Mouse (Mus musculus): ENCODE data around the gene Copz1. TPM values are rescaled to one million over a fixed set of nuclear protein-coding genes. Genes with fewer than 3 reads are reported as not detected.
A peak's percentile ranks its signal among the peaks of the same experiment; 100 is the strongest.

Gene Copz1
- polyA plus RNA-seq, 1 experiment from 2014 or later: 163 TPM

- Histone ChIP-seq H3K27me3 (replicated peaks) (0 out of 2 replicates have a peak, but pooled peaks cover 3% of the 10 kb centered on the region), H3K9ac (peak overlapping the region; percentile 78), H3K36me3 (peaks cover 31% of the 10 kb centered on the region), H3K4me2 (peak overlapping the region; percentile 79), H3K4me1 (peaks cover 56% of the 10 kb centered on the region), H3K27ac (replicated peaks) (no peak overlapping the region), H3K9me3 (no peaks in the 10 kb centered on the region), H3K4me3 (peak overlapping the region; percentile 44)
- ATAC-seq (ENCODE audit: extremely low read depth, insufficient number of reproducible peaks, low FRiP score, low TSS enrichment): peak; percentile 18; the same call in 1 of the 2 replicates
- 7% methylated on average over 17 of the region's 18 CpGs for WGBS
Observed at GRCm38 (mm10) chr15:103315011-103315502, 42.5 kb downstream of the Copz1 start.

- WGBS: 60% methylated on average over 10 of the region's 10 CpGs
- H3K9ac ChIP-seq: peak overlapping the region; percentile 11; the same call in 1 of the 2 replicates
- H3K4me2 ChIP-seq: no peak overlapping the region
- H3K4me1 ChIP-seq: peaks cover 61% of the 10 kb centered on the region
- no peaks in the 10 kb centered on the region for H3K9me3 ChIP-seq
- H3K27ac ChIP-seq (replicated peaks): no peak overlapping the region
- ATAC-seq (ENCODE audit: extremely low read depth, insufficient number of reproducible peaks, low FRiP score, low TSS enrichment): no peak
- H3K27me3 ChIP-seq (replicated peaks): 0 out of 2 replicates have a peak, but pooled peaks cover 3% of the 10 kb centered on the region
- H3K36me3 ChIP-seq: peaks cover 32% of the 10 kb centered on the region
- H3K4me3 ChIP-seq: no peak overlapping the region
Observed at GRCm38 (mm10) chr15:103315979-103316776, 43.7 kb downstream of the Copz1 start.

- Histone ChIP-seq H3K4me2 (no peak overlapping the region), H3K9me3 (no peaks in the 10 kb centered on the region), H3K4me1 (peaks cover 71% of the 10 kb centered on the region), H3K27me3 (replicated peaks) (0 out of 2 replicates have a peak, but pooled peaks cover 3% of the 10 kb centered on the region), H3K9ac (no peak overlapping the region), H3K4me3 (no peak overlapping the region), H3K36me3 (peaks cover 32% of the 10 kb centered on the region), H3K27ac (replicated peaks) (no peak overlapping the region)
- ATAC-seq (ENCODE audit: extremely low read depth, insufficient number of reproducible peaks, low FRiP score, low TSS enrichment): no peak
Observed at GRCm38 (mm10) chr15:103317120-103317519, 44.6 kb downstream of the Copz1 start.

DNA sequence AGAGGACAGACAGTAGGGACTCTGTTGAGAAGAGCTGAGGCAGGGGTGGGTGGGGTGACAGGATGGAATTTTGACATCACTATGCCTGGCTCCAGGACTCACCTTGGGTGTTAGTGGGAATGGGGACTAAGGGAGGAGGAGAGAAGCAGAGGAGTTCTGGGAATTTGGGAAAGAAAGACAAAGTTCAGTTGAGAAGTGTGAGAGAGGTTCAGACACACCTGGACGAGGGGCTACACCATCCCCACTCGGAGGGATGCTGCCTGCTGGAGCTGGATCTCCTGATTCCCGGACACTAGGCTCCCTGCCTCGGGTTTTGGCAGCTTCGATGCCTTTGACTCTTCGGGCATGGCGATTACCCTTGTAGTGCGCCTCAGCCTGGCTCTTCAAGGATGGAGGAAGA lies 45.2 kb downstream of the Copz1 start:
- Histone ChIP-seq H3K9me3 (no peaks in the 10 kb centered on the region), H3K4me2 (no peak overlapping the region), H3K27ac (replicated peaks) (peak overlapping the region; percentile 51), H3K9ac (peak overlapping the region; percentile 53), H3K36me3 (peaks cover 32% of the 10 kb centered on the region), H3K4me3 (no peak overlapping the region), H3K4me1 (peaks cover 77% of the 10 kb centered on the region), H3K27me3 (replicated peaks) (0 out of 2 replicates have a peak, but pooled peaks cover 3% of the 10 kb centered on the region)
- WGBS: 90% methylated on average over 8 of the region's 8 CpGs
- ATAC-seq (ENCODE audit: extremely low read depth, insufficient number of reproducible peaks, low FRiP score, low TSS enrichment): no peak

DNA sequence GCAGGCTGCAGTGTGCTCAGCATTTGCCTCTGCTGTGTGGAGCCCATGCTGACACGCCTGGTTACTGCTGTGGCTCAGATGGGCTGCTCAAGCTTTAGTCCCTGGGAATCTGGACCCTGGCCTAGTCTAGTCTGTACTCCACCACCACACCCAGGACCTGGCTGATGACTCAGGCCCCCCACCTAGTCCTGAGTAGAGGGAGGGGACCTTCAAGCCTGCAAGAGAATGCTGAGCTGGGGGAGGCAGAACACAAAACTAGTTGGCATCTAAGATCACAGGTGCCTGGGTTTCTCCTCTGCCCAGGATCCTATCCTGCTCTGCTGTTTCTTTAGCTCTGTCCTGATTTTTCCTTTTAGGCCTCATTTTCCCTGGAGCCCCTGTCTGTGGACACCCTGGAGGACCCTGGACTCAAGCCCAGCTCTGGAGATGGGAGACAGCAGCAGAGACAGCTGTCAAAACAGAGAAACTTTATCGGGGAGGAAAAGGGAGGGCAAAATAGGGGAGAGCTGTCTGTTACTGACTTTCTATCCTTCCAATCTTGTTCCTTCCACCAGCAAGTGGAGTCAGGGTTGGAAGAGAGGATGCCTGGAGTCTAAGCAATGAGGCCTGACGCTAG lies 45.8 kb downstream of the Copz1 start:
- Histone ChIP-seq H3K9me3 (no peaks in the 10 kb centered on the region), H3K27ac (replicated peaks) (peak overlapping the region; percentile 51), H3K9ac (peak overlapping the region; percentile 53), H3K4me3 (no peak overlapping the region), H3K4me1 (peaks cover 80% of the 10 kb centered on the region), H3K36me3 (peaks cover 32% of the 10 kb centered on the region), H3K4me2 (no peak overlapping the region), H3K27me3 (replicated peaks) (0 out of 2 replicates have a peak, but pooled peaks cover 3% of the 10 kb centered on the region)
- 62% methylated on average over 3 of the region's 3 CpGs for WGBS
- ATAC-seq (ENCODE audit: extremely low read depth, insufficient number of reproducible peaks, low FRiP score, low TSS enrichment): no peak

GRCm38 (mm10) chr15:103321076-103321475 lies 48.6 kb downstream of the Copz1 start:
- peaks cover 31% of the 10 kb centered on the region for H3K36me3 ChIP-seq
- WGBS: 47% methylated on average over 1 of the region's 1 CpGs
- peaks cover 61% of the 10 kb centered on the region for H3K4me1 ChIP-seq
- H3K4me2 ChIP-seq: no peak overlapping the region
- H3K4me3 ChIP-seq: no peak overlapping the region
- H3K9me3 ChIP-seq: no peaks in the 10 kb centered on the region
- ATAC-seq (ENCODE audit: extremely low read depth, insufficient number of reproducible peaks, low FRiP score, low TSS enrichment): no peak
- H3K9ac ChIP-seq: peak overlapping the region; percentile 11; the same call in 1 of the 2 replicates
- H3K27me3 ChIP-seq (replicated peaks): no peaks in the 10 kb centered on the region
- H3K27ac ChIP-seq (replicated peaks): no peak overlapping the region

GRCm38 (mm10) chr15:103322396-103322795 lies 49.9 kb downstream of the Copz1 start:
- Histone ChIP-seq H3K4me1 (peaks cover 53% of the 10 kb centered on the region), H3K36me3 (peaks cover 19% of the 10 kb centered on the region), H3K9ac (peak overlapping the region; percentile 90), H3K27me3 (replicated peaks) (no peaks in the 10 kb centered on the region), H3K4me3 (peak overlapping the region; percentile 74), H3K27ac (replicated peaks) (peak overlapping the region; percentile 82; the same call in 1 of the 2 replicates), H3K4me2 (peak overlapping the region; percentile 88), H3K9me3 (no peaks in the 10 kb centered on the region)
- ATAC-seq (ENCODE audit: extremely low read depth, insufficient number of reproducible peaks, low FRiP score, low TSS enrichment): no peak
- 59% methylated on average over 4 of the region's 4 CpGs for WGBS

GRCm38 (mm10) chr15:103323070-103323454 lies 50.5 kb downstream of the Copz1 start:
- no peaks in the 10 kb centered on the region for H3K9me3 ChIP-seq
- H3K9ac ChIP-seq: peak overlapping the region; percentile 90
- peak overlapping the region; percentile 74 for H3K4me3 ChIP-seq
- WGBS: under 1% methylated on average over 21 of the region's 26 CpGs
- H3K27ac ChIP-seq (replicated peaks): peak overlapping the region; percentile 82
- ATAC-seq (ENCODE audit: extremely low read depth, insufficient number of reproducible peaks, low FRiP score, low TSS enrichment): peak; percentile 66
- peaks cover 13% of the 10 kb centered on the region for H3K36me3 ChIP-seq
- no peaks in the 10 kb centered on the region for H3K27me3 ChIP-seq (replicated peaks)
- H3K4me2 ChIP-seq: peak overlapping the region; percentile 88
- H3K4me1 ChIP-seq: peaks cover 46% of the 10 kb centered on the region

- peaks cover 11% of the 10 kb centered on the region for H3K36me3 ChIP-seq
- H3K27me3 ChIP-seq (replicated peaks): 0 out of 2 replicates have a peak, but pooled peaks cover 3% of the 10 kb centered on the region
- peak overlapping the region; percentile 74 for H3K4me3 ChIP-seq
- peak overlapping the region; percentile 90 for H3K9ac ChIP-seq
- peak overlapping the region; percentile 88 for H3K4me2 ChIP-seq
- 2% methylated on average over 37 of the region's 40 CpGs for WGBS
- H3K27ac ChIP-seq (replicated peaks): peak overlapping the region; percentile 82
- ATAC-seq (ENCODE audit: extremely low read depth, insufficient number of reproducible peaks, low FRiP score, low TSS enrichment): peak; percentile 95
- no peaks in the 10 kb centered on the region for H3K9me3 ChIP-seq
- H3K4me1 ChIP-seq: peaks cover 41% of the 10 kb centered on the region
Observed at GRCm38 (mm10) chr15:103323455-103324247, 51.1 kb downstream of the Copz1 start.

GRCm38 (mm10) chr15:103333081-103333615 lies 60.6 kb downstream of the Copz1 start:
- Histone ChIP-seq H3K27me3 (replicated peaks) (peaks cover 27% of the 10 kb centered on the region), H3K4me1 (peaks cover 13% of the 10 kb centered on the region), H3K4me3 (no peak overlapping the region), H3K27ac (replicated peaks) (no peak overlapping the region), H3K9me3 (no peaks in the 10 kb centered on the region), H3K36me3 (no peaks in the 10 kb centered on the region), H3K9ac (no peak overlapping the region), H3K4me2 (no peak overlapping the region)
- 65% methylated on average over 5 of the region's 5 CpGs for WGBS
- no peak; the same call in 1 of the 2 replicates for ATAC-seq (ENCODE audit: extremely low read depth, insufficient number of reproducible peaks, low FRiP score, low TSS enrichment)
